In genomic region chr19:46670691-46671090, GRCm38 (mm10) we compare ENCODE assay signal across 10 mouse cellular contexts. TPM values are rescaled to one million over a fixed set of nuclear protein-coding genes. Genes with fewer than 3 reads are reported as not detected.
DNase-seq lines count a peak whose midpoint lies in the region; ATAC-seq and TF ChIP-seq lines count a peak whose summit lies in the region.
"Had no signal": no experiment of that assay in that cellular context is flagged by ENCODE, and none has a peak within 500 bp of the region (broad histone marks: within the 10 kb centered on the region; RNA-seq: fewer than 3 reads in every experiment).

No protein-coding gene starts in this region.

- WGBS in liver, embryonic 12.5 days (ENCODE audit: insufficient replicate concordance), result 31% methylated on average over 13 of the region's 13 CpGs
- 33% methylated on average over 13 of the region's 13 CpGs for WGBS in hindbrain, embryonic 16.5 days
- 28% methylated on average over 13 of the region's 13 CpGs for WGBS in limb, embryonic 14.5 days
- 46% methylated on average over 13 of the region's 13 CpGs for WGBS in thymus, adult 2 months

- H3K79me2 ChIP-seq in myocyte (ENCODE audit: control insufficient read depth, insufficient read depth), result no peaks in the 10 kb centered on the region

- no peaks in the 10 kb centered on the region for H3K9me3 ChIP-seq in liver, embryonic 12.5 days (replicated peaks)
- no peaks in the 10 kb centered on the region for H3K9me3 ChIP-seq in hindbrain, embryonic 16.5 days (ENCODE audit: control insufficient read depth, low read length)
- H3K9me3 ChIP-seq in limb, embryonic 14.5 days (ENCODE audit: control insufficient read depth, low read length), result no peaks in the 10 kb centered on the region
- H3K9me3 ChIP-seq: embryonic facial prominence, embryonic 13.5 days; neural tube, embryonic 12.5 days had no signal

- no peak overlapping the region for H3K9ac ChIP-seq in liver, embryonic 12.5 days
- H3K9ac ChIP-seq in hindbrain, embryonic 16.5 days (ENCODE audit: low read depth, low read length), result no peak overlapping the region
- no peak overlapping the region for H3K9ac ChIP-seq in limb, embryonic 14.5 days (ENCODE audit: low read depth, low read length, severe bottlenecking)
- H3K9ac ChIP-seq: embryonic facial prominence, embryonic 13.5 days; neural tube, embryonic 12.5 days had no signal

- peaks cover 39% of the 10 kb centered on the region for H3K27me3 ChIP-seq in liver, embryonic 12.5 days (replicated peaks)
- 0 out of 2 replicates have a peak, but pooled peaks cover 3% of the 10 kb centered on the region for H3K27me3 ChIP-seq in hindbrain, embryonic 16.5 days (replicated peaks; ENCODE audit: control insufficient read depth, insufficient read depth, low read length)
- no peaks in the 10 kb centered on the region for H3K27me3 ChIP-seq in limb, embryonic 14.5 days (ENCODE audit: control insufficient read depth, insufficient read depth, low read length)
- peaks cover 40% of the 10 kb centered on the region for H3K27me3 ChIP-seq in myocyte (ENCODE audit: control insufficient read depth, insufficient read depth, insufficient read length)
- no peaks in the 10 kb centered on the region; the same call in 1 of the 2 replicates for H3K27me3 ChIP-seq in thymus, adult 2 months (ENCODE audit: control insufficient read depth, insufficient read depth, low read length)
- H3K27me3 ChIP-seq: neural tube, embryonic 12.5 days had no signal

- peaks cover 22% of the 10 kb centered on the region for H3K4me1 ChIP-seq in liver, embryonic 12.5 days
- no peaks in the 10 kb centered on the region for H3K4me1 ChIP-seq in hindbrain, embryonic 16.5 days (ENCODE audit: control insufficient read depth, insufficient read depth, low read depth, low read length)
- H3K4me1 ChIP-seq in limb, embryonic 14.5 days (ENCODE audit: control insufficient read depth, insufficient read depth, low read length), result 0 out of 2 replicates have a peak, but pooled peaks cover 2% of the 10 kb centered on the region
- no peaks in the 10 kb centered on the region for H3K4me1 ChIP-seq in thymus, adult 2 months (replicated peaks; ENCODE audit: control insufficient read depth, insufficient read depth, low read length)
- H3K4me1 ChIP-seq: neural tube, embryonic 12.5 days had no signal

- H3K27ac ChIP-seq in liver, embryonic 12.5 days, result no peak overlapping the region
- no peak overlapping the region for H3K27ac ChIP-seq in hindbrain, embryonic 16.5 days (ENCODE audit: low read depth, low read length)
- H3K27ac ChIP-seq in limb, embryonic 14.5 days (replicated peaks; ENCODE audit: low read depth, low read length), result no peak overlapping the region
- H3K27ac ChIP-seq in thymus, adult 2 months (ENCODE audit: control insufficient read depth, insufficient read depth, low read length), result no peak overlapping the region
- H3K27ac ChIP-seq: embryonic facial prominence, embryonic 13.5 days; neural tube, embryonic 12.5 days had no signal

- peak; percentile 85; the same call in 1 of the 2 replicates for TF ChIP-seq CTCF in thymus, adult 2 months (IDR thresholded peaks at IDR 0.05; ENCODE audit: borderline replicate concordance, control insufficient read depth, extremely low read depth, insufficient read depth, low read length, poor library complexity)

- H3K4me2 ChIP-seq in liver, embryonic 12.5 days, result no peak overlapping the region
- H3K4me2 ChIP-seq in hindbrain, embryonic 16.5 days (ENCODE audit: low read length), result no peak overlapping the region
- no peak overlapping the region for H3K4me2 ChIP-seq in limb, embryonic 14.5 days (replicated peaks; ENCODE audit: low read depth, low read length, severe bottlenecking)
- peak overlapping the region; percentile 79 for H3K4me2 ChIP-seq in myocyte (ENCODE audit: low read depth)
- H3K4me2 ChIP-seq: embryonic facial prominence, embryonic 13.5 days; neural tube, embryonic 12.5 days had no signal

- DNase-seq in liver, result peak; percentile 57
- DNase-seq in cerebellum, adult 11 months, result peak; percentile 39
- DNase-seq in limb, embryonic 14.5 days (ENCODE audit: low spot score), result peak; percentile 65
- peak; percentile 56 for DNase-seq in thymus, adult 2 months

- no peak overlapping the region for H3ac ChIP-seq in myocyte (ENCODE audit: control insufficient read depth, insufficient read length)

- no peak overlapping the region for H3K4me3 ChIP-seq in liver, embryonic 12.5 days
- H3K4me3 ChIP-seq in hindbrain, embryonic 16.5 days (ENCODE audit: low read length), result no peak overlapping the region
- H3K4me3 ChIP-seq in limb, embryonic 14.5 days (replicated peaks; ENCODE audit: low read length), result no peak overlapping the region
- H3K4me3 ChIP-seq in myocyte, result no peak overlapping the region
- no peak overlapping the region for H3K4me3 ChIP-seq in thymus, adult 2 months (ENCODE audit: control insufficient read depth, insufficient read depth, low read length)
- H3K4me3 ChIP-seq: embryonic facial prominence, embryonic 13.5 days; neural tube, embryonic 12.5 days had no signal

- no peaks in the 10 kb centered on the region for H3K36me3 ChIP-seq in liver, embryonic 12.5 days
- H3K36me3 ChIP-seq in hindbrain, embryonic 16.5 days (ENCODE audit: control insufficient read depth, insufficient read depth, low read length), result no peaks in the 10 kb centered on the region
- H3K36me3 ChIP-seq in limb, embryonic 14.5 days (ENCODE audit: control insufficient read depth, insufficient read depth, low read length), result no peaks in the 10 kb centered on the region
- H3K36me3 ChIP-seq in myocyte (ENCODE audit: control insufficient read depth, insufficient read depth), result no peaks in the 10 kb centered on the region
- no peaks in the 10 kb centered on the region for H3K36me3 ChIP-seq in thymus, adult 2 months (ENCODE audit: control insufficient read depth, insufficient read depth, low read length)
- H3K36me3 ChIP-seq: embryonic facial prominence, embryonic 13.5 days; neural tube, embryonic 12.5 days had no signal

- TF ChIP-seq POLR2A in limb, embryonic 14.5 days (IDR thresholded peaks at IDR 0.05; ENCODE audit: borderline replicate concordance, extremely low read depth, insufficient read depth, insufficient read length), result no peak
- no peak for TF ChIP-seq POLR2A in myocyte (IDR thresholded peaks at IDR 0.05; ENCODE audit: insufficient read length, low read depth)
- TF ChIP-seq POLR2A in thymus, adult 2 months (IDR thresholded peaks at IDR 0.05; ENCODE audit: control insufficient read depth, extremely low read depth, insufficient read depth, low read length, poor library complexity), result no peak

- no peak for ATAC-seq in liver, embryonic 12.5 days
- peak; percentile 89; the same call in 1 of the 2 replicates for ATAC-seq in frontal cortex, adult (ENCODE audit: low TSS enrichment)
- peak; percentile 89 for ATAC-seq in hindbrain, embryonic 16.5 days
- 0 out of 2 replicates have a peak, but pooled peaks have one; percentile 55 for ATAC-seq in limb, embryonic 14.5 days (ENCODE audit: low FRiP score, low read depth)

TF ChIP-seq in myocyte, 11 proteins besides CTCF, POLR2A, EP300 and RAD21:
- TF ChIP-seq SRF (IDR thresholded peaks at IDR 0.05; ENCODE audit: control insufficient read depth, insufficient read length, low read depth), result no peak
- no peak for TF ChIP-seq MYOG (IDR thresholded peaks at IDR 0.05; ENCODE audit: control insufficient read depth in 1 of 3, insufficient read depth in 1 of 3, insufficient read length in 2 of 3, low read depth in 2 of 3)
- no peak for TF ChIP-seq POLR2AphosphoS2 (IDR thresholded peaks at IDR 0.05; ENCODE audit: insufficient read length, low read depth)
- no peak for TF ChIP-seq MYOD1 (IDR thresholded peaks at IDR 0.05; ENCODE audit: control insufficient read depth in 1 of 3, insufficient read length in 2 of 3, low read depth in 2 of 3)
TF ChIP-seq in myocyte: peak in this region for 0.

RNA-seq across cellular contexts. Expression of gene Cyp17a1, which starts 2.3 kb away (rescaled TPM):
- polyA plus RNA-seq in liver, embryonic 12.5 days (2016; fragmentation: Nextera tagmentation; extraction: Ambion mirVana), result 0.06 TPM in 1 of 2 replicates, not detected in the other
- not detected in 2 replicates for polyA plus RNA-seq in hindbrain, embryonic 16.5 days (2015; fragmentation: Nextera tagmentation; extraction: Ambion mirVana)
- polyA plus RNA-seq in limb, embryonic 14.5 days (2012; rRNA removed), result 0.20 and 0.22 TPM in 2 replicates
- 0.23 and 0.47 TPM in 2 replicates for polyA plus RNA-seq in limb, embryonic 14.5 days (2014; fragmentation: Nextera tagmentation; extraction: Ambion mirVana)
- not detected for polyA plus RNA-seq in myocyte (2012; fragmentation: generic; extraction: Trizol)
- 0.26 and 0.42 TPM in 2 replicates for polyA plus RNA-seq in thymus, adult 2 months (2012; rRNA removed)
- polyA plus RNA-seq: embryonic facial prominence, embryonic 13.5 days; neural tube, embryonic 12.5 days had no signal

RNA-seq across cellular contexts. Expression of gene Borcs7, which starts 19.0 kb away (rescaled TPM):
- 7.4 and 7.7 TPM in 2 replicates for polyA plus RNA-seq in liver, embryonic 12.5 days (2016; fragmentation: Nextera tagmentation; extraction: Ambion mirVana)
- 24.1 and 26.7 TPM in 2 replicates for polyA plus RNA-seq in hindbrain, embryonic 16.5 days (2015; fragmentation: Nextera tagmentation; extraction: Ambion mirVana)
- 9.0 and 9.5 TPM in 2 replicates for polyA plus RNA-seq in limb, embryonic 14.5 days (2012; rRNA removed)
- polyA plus RNA-seq in limb, embryonic 14.5 days (2014; fragmentation: Nextera tagmentation; extraction: Ambion mirVana), result 13.5 and 13.7 TPM in 2 replicates
- 5.3 TPM for polyA plus RNA-seq in myocyte (2012; fragmentation: generic; extraction: Trizol)
- polyA plus RNA-seq in thymus, adult 2 months (2012; rRNA removed), result 3.0 and 4.4 TPM in 2 replicates

RNA-seq across cellular contexts. Expression of gene As3mt, which starts 36.6 kb away (rescaled TPM):
- 18.5 and 20.1 TPM in 2 replicates for polyA plus RNA-seq in liver, embryonic 12.5 days (2016; fragmentation: Nextera tagmentation; extraction: Ambion mirVana)
- polyA plus RNA-seq in hindbrain, embryonic 16.5 days (2015; fragmentation: Nextera tagmentation; extraction: Ambion mirVana), result 38.0 and 38.6 TPM in 2 replicates
- polyA plus RNA-seq in limb, embryonic 14.5 days (2012; rRNA removed), result 13.1 and 16.2 TPM in 2 replicates
- polyA plus RNA-seq in limb, embryonic 14.5 days (2014; fragmentation: Nextera tagmentation; extraction: Ambion mirVana), result 26.8 and 28.2 TPM in 2 replicates
- polyA plus RNA-seq in myocyte (2012; fragmentation: generic; extraction: Trizol), result 4.1 TPM
- 9.5 and 9.6 TPM in 2 replicates for polyA plus RNA-seq in thymus, adult 2 months (2012; rRNA removed)
